Mouse (Mus musculus) c-Kit-negative CD71-positive TER-119-positive erythroid progenitor cells, embryonic 14.5 days (primary cell): ENCODE measurements around the gene Gm38655.
"Not testable (repeated sequence)": the region's sequence is repeated elsewhere in the genome, so short reads cannot be mapped to it uniquely, and the experiment has no call there.

Source experiments
- DNase-seq: peaks from one replicate; pipeline ENCODE4 v3.0.0-alpha.2; 2013; ENCODE audit warnings: low read depth, low spot score

Gene Gm38655

GRCm38 (mm10) chr17:25169706-25170105 lies 5.6 kb downstream of the Gm38655 start:
- DNase-seq = no peak

DNA sequence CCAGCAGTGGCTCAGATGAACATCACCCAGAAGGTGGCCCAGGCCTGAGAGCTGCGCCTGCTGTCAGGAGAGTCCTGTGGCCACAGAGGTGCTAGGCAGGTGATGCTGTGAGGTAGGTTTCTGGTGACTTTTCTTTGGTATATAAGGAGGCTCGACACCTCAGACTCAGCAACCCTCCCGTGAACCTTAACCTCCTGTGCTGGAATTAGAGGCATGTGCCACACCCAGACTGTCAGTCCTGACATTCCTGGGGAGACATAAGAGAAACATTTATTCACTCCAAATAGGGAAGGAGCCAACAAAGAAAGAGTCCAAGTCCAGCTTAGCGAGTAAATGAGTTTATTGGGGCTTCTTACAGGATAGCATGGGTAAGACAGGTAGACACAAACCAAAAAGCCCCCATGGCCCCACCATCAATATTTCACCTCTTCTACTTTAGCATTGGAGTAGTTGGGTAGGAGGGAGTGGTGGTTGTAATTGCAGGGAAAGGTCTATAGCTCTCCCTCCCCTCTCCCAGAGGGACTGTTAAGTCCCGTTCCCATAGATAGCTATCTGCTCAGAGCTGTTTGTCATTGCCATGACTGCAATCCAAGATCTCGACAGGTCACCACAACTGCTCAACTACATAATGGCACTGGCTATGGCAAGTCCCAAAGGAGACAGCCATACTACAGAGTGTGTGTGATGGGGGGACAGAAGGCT lies 9.2 kb downstream of the Gm38655 start:
- no peak for DNase-seq

DNA sequence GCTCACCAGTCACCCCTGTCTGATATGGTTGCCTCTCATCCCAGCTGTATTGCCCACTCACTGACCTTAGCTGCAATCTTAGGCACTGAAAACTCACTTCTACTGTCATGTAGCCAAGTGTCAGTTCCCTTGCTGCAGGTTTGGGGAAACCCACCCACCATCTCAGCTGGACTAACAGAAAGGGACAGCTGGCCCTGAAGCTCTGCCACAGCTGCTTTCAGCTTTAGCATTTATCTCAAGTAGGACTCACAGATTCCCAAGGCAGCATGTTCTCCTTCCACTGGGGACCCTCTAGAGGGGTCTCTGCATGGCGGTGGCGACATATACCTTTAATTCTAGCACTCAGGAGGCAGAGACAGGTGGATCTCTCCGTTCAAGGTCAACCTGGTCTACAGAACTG lies 10.5 kb downstream of the Gm38655 start:
- no peak for DNase-seq

- DNase-seq = no peak
Measured at GRCm38 (mm10) chr17:25163387-25163786, 11.9 kb downstream of the Gm38655 start.

- no peak for DNase-seq
Measured at GRCm38 (mm10) chr17:25162161-25162560, 13.1 kb downstream of the Gm38655 start, which contains the start of gene Ccdc154. Gene Ccdc154 (plus strand): TSS chr17:25162461.

- DNase-seq = no peak
Measured at GRCm38 (mm10) chr17:25139960-25140359, 35.3 kb downstream of the Gm38655 start.

GRCm38 (mm10) chr17:25138803-25139202 lies 36.5 kb downstream of the Gm38655 start:
- no peak for DNase-seq

DNA sequence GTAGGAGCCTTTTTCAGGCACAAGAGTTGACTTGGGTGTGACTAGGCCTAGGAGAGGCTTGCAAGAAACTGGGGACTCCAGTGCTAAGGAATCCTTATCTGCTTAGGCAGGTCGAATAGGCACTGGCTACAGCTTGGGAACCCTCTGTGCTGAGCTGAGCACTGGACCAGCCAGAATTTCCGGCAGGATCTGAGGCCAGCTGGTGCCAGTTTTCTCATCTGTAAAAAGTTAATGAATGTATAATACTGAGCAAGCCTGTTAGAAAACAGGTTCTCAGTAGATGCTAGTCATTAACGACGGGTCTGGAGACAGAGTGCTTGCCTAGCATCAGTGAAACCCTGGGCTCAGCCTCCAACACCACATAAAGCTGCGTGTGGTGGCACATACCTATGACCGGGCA lies 39.6 kb downstream of the Gm38655 start:
- no peak for DNase-seq

GRCm38 (mm10) chr17:25133275-25133698 lies 42.0 kb downstream of the Gm38655 start, which contains the start of gene Clcn7:
Gene Clcn7 (plus strand): TSS chr17:25133391.
- DNase-seq = peak; percentile 76

DNA sequence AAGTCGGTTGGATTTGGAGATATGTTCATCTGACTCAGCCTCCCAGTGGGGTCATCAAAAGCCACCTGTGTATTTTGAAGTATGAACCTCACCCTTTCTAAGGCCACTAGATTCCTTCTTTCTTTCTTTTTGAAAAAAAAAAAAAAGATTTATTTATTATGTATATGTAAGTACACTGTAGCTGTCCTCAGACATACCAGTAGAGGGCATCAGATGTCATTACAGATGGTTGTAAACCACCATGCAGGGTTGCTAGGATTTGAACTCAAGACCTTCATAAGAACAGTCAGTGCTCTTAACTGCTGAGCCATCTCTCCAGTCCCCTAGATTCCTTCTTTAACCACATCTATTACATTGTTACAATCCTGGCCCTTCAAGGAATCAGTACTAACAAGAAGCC lies 45.2 kb downstream of the Gm38655 start:
- no peak for DNase-seq

GRCm38 (mm10) chr17:25127681-25128080 lies 47.6 kb downstream of the Gm38655 start:
- DNase-seq = no peak

GRCm38 (mm10) chr17:25127079-25127478 lies 48.2 kb downstream of the Gm38655 start:
- peak; percentile 48 for DNase-seq

DNA sequence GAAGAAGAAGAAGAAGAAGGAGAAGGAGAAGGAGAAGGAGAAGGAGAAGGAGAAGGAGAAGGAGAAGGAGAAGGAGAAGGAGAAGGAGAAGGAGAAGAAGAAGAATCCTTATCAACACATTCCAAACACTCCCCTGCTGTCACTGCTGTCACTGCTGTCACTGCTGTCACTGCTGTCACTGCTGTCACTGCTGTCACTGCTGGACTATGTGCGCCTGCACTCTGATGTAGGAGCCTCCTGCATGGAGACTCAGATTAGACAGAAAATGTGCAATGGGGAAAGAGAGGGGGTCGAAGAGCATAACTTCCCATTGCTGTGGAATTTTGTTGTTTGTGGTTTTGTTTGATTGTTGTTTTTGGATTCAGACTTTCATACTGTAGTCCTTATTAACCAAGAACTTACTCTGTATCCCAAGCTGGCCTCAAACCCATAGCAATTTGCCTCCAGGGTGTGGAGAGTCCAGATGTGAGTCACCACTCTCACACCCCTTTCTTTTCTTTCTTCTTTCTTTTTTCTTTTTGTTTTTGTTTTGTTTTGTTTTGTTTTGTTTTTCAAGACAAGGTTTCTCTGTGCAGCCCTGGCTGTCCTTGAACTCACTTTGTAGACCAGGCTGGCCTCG lies 49.7 kb downstream of the Gm38655 start:
- DNase-seq = not testable (repeated sequence)

DNA sequence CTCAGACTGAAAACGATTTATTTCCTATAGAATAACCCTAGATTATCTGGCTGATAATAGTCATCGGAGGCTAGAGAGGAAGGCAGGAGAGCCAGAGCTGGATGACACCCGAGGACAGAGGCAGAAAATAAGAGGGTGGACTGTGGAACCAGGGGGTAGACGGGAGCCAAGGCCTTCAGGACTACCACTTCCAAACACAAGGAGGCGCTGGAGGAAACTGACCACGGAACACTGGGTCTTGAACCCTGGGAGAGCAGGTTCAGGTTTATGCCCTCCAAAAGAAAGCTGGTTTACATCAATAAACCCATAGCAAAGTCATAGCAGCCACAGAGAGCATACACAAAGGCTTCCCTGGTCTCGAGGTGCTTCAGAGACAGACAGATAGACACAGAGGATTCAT lies 51.3 kb downstream of the Gm38655 start:
- no peak for DNase-seq
